Mouse (Mus musculus) megakaryocyte, embryonic 14.5 days (primary cell): ENCODE data around the gene Olr1.

Experiments
- FLI1 ChIP-seq: IDR thresholded peaks from 2 replicates; pipeline ENCODE4 v1.6.1; 2012; ENCODE audit warnings: low read length, inconsistent platforms, mixed read lengths
- GATA1 ChIP-seq: IDR thresholded peaks from 3 replicates; pipeline ENCODE4 v1.6.1; 2012; ENCODE audit warnings: mixed read lengths, low read length, inconsistent platforms, borderline replicate concordance

DNA sequence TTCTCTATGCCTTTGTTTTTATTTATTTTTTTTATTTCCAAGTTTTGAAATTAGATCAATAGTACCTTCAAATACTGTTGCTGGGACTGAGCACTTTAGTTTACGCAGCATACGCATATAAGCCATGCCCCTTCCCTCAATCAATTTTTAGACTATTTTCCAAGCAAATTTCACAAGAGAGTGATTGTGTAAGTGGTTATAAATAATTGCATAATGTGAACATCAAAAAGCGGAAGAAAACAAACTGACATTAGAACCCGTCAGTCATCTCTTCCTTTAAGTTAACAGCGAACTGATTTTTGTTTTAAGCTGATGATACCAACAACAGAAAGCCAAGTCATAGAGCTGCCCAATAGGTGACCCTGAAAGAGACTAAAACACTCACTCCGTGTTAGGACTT is 35.6 kb downstream of the Olr1 start:
- no peak for TF ChIP-seq GATA1
- TF ChIP-seq FLI1 = no peak
